Mouse (Mus musculus): ENCODE measurements around the gene Nhs. TPM values are rescaled to one million over a fixed set of nuclear protein-coding genes. Genes with fewer than 3 reads are reported as not detected.

Gene Nhs
- polyA plus RNA-seq (2014; fragmentation: Illumina TruSeq; extraction: RNeasy Lipid Tissue Mini Kit (QIAGEN cat#74804); ENCODE audit: low read depth, low replicate concordance) = 26.8 TPM

GRCm38 (mm10) chrX:162159637-162160611 lies at the start of gene Nhs:
Gene Nhs (minus strand): TSS chrX:162159730.

